Comparison of ENCODE assay signal across 13 mouse cellular contexts in genomic region chr11:68892233-68892832, GRCm38 (mm10). TPM values are rescaled to one million over a fixed set of nuclear protein-coding genes. Genes with fewer than 3 reads are reported as not detected.
DNase-seq lines count a peak whose midpoint lies in the region; ATAC-seq and TF ChIP-seq lines count a peak whose summit lies in the region.
"Had no signal": no experiment of that assay in that cellular context is flagged by ENCODE, and none has a peak within 500 bp of the region (broad histone marks: within the 10 kb centered on the region; RNA-seq: fewer than 3 reads in every experiment).

No protein-coding gene starts in this region.

- H3K4me3 ChIP-seq in kidney, adult 2 months (ENCODE audit: insufficient read depth, low read depth, low read length), result no peak overlapping the region
- H3K4me3 ChIP-seq in neural tube, embryonic 12.5 days, result no peak overlapping the region
- H3K4me3 ChIP-seq in liver, postnatal 0 days (ENCODE audit: low read depth, low read length), result no peak overlapping the region

- no peak for TF ChIP-seq EP300 in liver, postnatal 0 days (IDR thresholded peaks at IDR 0.05; ENCODE audit: low read depth)

- TF ChIP-seq CTCF in kidney, adult 2 months (conservative IDR thresholded peaks at IDR 0.05; ENCODE audit: insufficient read depth, insufficient read length, low read depth, low read length), result no peak
- no peak for TF ChIP-seq CTCF in liver, postnatal 0 days (IDR thresholded peaks at IDR 0.05; ENCODE audit: low read depth)

- peak overlapping the region; percentile 21; the same call in 1 of the 2 replicates for H3K27ac ChIP-seq in kidney, adult 2 months (ENCODE audit: insufficient read depth, low read depth, low read length)
- H3K27ac ChIP-seq in neural tube, embryonic 12.5 days, result no peak overlapping the region
- 0 out of 2 replicates have a peak overlapping the region, but pooled peaks have one; percentile 11 for H3K27ac ChIP-seq in liver, postnatal 0 days (ENCODE audit: low read depth)

- H3K27me3 ChIP-seq in kidney, adult 2 months (replicated peaks; ENCODE audit: control insufficient read depth, insufficient read depth, low read length), result no peaks in the 10 kb centered on the region
- H3K27me3 ChIP-seq in neural tube, embryonic 12.5 days (replicated peaks), result no peaks in the 10 kb centered on the region
- no peaks in the 10 kb centered on the region for H3K27me3 ChIP-seq in liver, postnatal 0 days (ENCODE audit: insufficient read depth, low read length)

- no peak overlapping the region for H3K4me2 ChIP-seq in neural tube, embryonic 12.5 days (replicated peaks)
- peak overlapping the region; percentile 23; the same call in 1 of the 2 replicates for H3K4me2 ChIP-seq in liver, postnatal 0 days (ENCODE audit: low read depth, low read length)

- no peaks in the 10 kb centered on the region for H3K36me3 ChIP-seq in kidney, adult 2 months (ENCODE audit: control insufficient read depth, insufficient read depth, low read length)
- no peaks in the 10 kb centered on the region for H3K36me3 ChIP-seq in neural tube, embryonic 12.5 days
- H3K36me3 ChIP-seq in liver, postnatal 0 days (replicated peaks; ENCODE audit: insufficient read depth, low read length), result no peaks in the 10 kb centered on the region

- H3K4me1 ChIP-seq in kidney, adult 2 months (ENCODE audit: control insufficient read depth, insufficient read depth, low read length), result no peaks in the 10 kb centered on the region
- no peaks in the 10 kb centered on the region for H3K4me1 ChIP-seq in neural tube, embryonic 12.5 days
- peaks cover 7% of the 10 kb centered on the region; the same call in 1 of the 2 replicates for H3K4me1 ChIP-seq in liver, postnatal 0 days (ENCODE audit: insufficient read depth)

- H3K9ac ChIP-seq in neural tube, embryonic 12.5 days, result 0 out of 2 replicates have a peak overlapping the region, but pooled peaks have one; percentile 21
- H3K9ac ChIP-seq in liver, postnatal 0 days (replicated peaks), result no peak overlapping the region
- H3K9ac ChIP-seq: forebrain, postnatal 0 days had no signal

- H3K9me3 ChIP-seq in neural tube, embryonic 12.5 days, result no peaks in the 10 kb centered on the region
- no peaks in the 10 kb centered on the region for H3K9me3 ChIP-seq in liver, postnatal 0 days (ENCODE audit: low read length)

- no peak for ATAC-seq in neural tube, embryonic 12.5 days (ENCODE audit: low FRiP score, low read depth)
- 0 out of 2 replicates have a peak, but pooled peaks have one; percentile 32 for ATAC-seq in liver, postnatal 0 days
- ATAC-seq: forebrain, postnatal 0 days; inflammation-experienced regulatory T-cells, adult 6 months had no signal

- TF ChIP-seq POLR2A in kidney, adult 2 months (IDR thresholded peaks at IDR 0.05; ENCODE audit: low read depth, low read length), result no peak

- 48% methylated on average over 15 of the region's 15 CpGs for WGBS in kidney, adult 2 months
- WGBS in neural tube, embryonic 12.5 days, result 78% methylated on average over 15 of the region's 15 CpGs
- 30% methylated on average over 15 of the region's 15 CpGs for WGBS in liver, postnatal 0 days (ENCODE audit: insufficient replicate concordance)

- peak; percentile 42 for DNase-seq in kidney, adult 2 months
- DNase-seq in kidney, adult 9 months, result no peak
- DNase-seq in neural tube, embryonic 10.5 days (ENCODE audit: extremely low spot score, low spot score), result no peak
- DNase-seq in kidney, postnatal 25 days, result peak; percentile 23 to 59
- no peak for DNase-seq in liver, postnatal 0 days
- no peak for DNase-seq in cerebellum, adult 11 months
- DNase-seq: forebrain, postnatal 0 days; gastrocnemius, postnatal 36 days; layer of hippocampus, postnatal 36 days had no signal

RNA-seq across cellular contexts. Expression of gene Rnf222, which starts 4.0 kb away (rescaled TPM):
- polyA plus RNA-seq in kidney, adult 2 months (2012; rRNA removed), result 0.07 and 0.13 TPM in 2 replicates
- 0.05 TPM in 1 of 2 replicates, not detected in the other for polyA plus RNA-seq in neural tube, embryonic 12.5 days (2016; fragmentation: Nextera tagmentation; extraction: Ambion mirVana)
- polyA plus RNA-seq in liver, postnatal 0 days (2015; fragmentation: Nextera tagmentation; extraction: Ambion mirVana), result 0.02 and 0.07 TPM in 2 replicates
- polyA plus RNA-seq: forebrain, postnatal 0 days; inflammation-experienced regulatory T-cells, adult 6 months; midbrain, postnatal 0 days had no signal

RNA-seq across cellular contexts. Expression of gene Rpl26, which starts 9.1 kb away (rescaled TPM):
- polyA plus RNA-seq in kidney, adult 2 months (2012; rRNA removed), result 1,040 and 1,128 TPM in 2 replicates
- polyA plus RNA-seq in neural tube, embryonic 12.5 days (2016; fragmentation: Nextera tagmentation; extraction: Ambion mirVana), result 732 and 743 TPM in 2 replicates
- 531 and 540 TPM in 2 replicates for polyA plus RNA-seq in liver, postnatal 0 days (2015; fragmentation: Nextera tagmentation; extraction: Ambion mirVana)

RNA-seq across cellular contexts. Expression of gene Ndel1, which starts 20.7 kb away (rescaled TPM):
- 88.9 and 104 TPM in 2 replicates for polyA plus RNA-seq in kidney, adult 2 months (2012; rRNA removed)
- 80.4 and 81.5 TPM in 2 replicates for polyA plus RNA-seq in neural tube, embryonic 12.5 days (2016; fragmentation: Nextera tagmentation; extraction: Ambion mirVana)
- polyA plus RNA-seq in liver, postnatal 0 days (2015; fragmentation: Nextera tagmentation; extraction: Ambion mirVana), result 32.8 and 33.8 TPM in 2 replicates

RNA-seq across cellular contexts. Expression of gene Odf4, which starts 34.5 kb away (rescaled TPM):
- polyA plus RNA-seq in kidney, adult 2 months (2012; rRNA removed), result 0.33 and 0.46 TPM in 2 replicates
- not detected in 2 replicates for polyA plus RNA-seq in neural tube, embryonic 12.5 days (2016; fragmentation: Nextera tagmentation; extraction: Ambion mirVana)
- polyA plus RNA-seq in liver, postnatal 0 days (2015; fragmentation: Nextera tagmentation; extraction: Ambion mirVana), result not detected in 2 replicates
- polyA plus RNA-seq: inflammation-experienced regulatory T-cells, adult 6 months; liver, embryonic 16.5 days had no signal

Comparison
In these comparisons a context has a peak if more than half of its experiments do, and no peak if none do; other contexts are left out.
1. DNase-seq: peak in kidney, adult 2 months (single experiment) and kidney, postnatal 25 days (2 of 2); none in kidney, adult 9 months (single experiment), neural tube, embryonic 10.5 days (single experiment), liver, postnatal 0 days (single experiment) and cerebellum, adult 11 months (single experiment).